Mouse (Mus musculus): ENCODE measurements at regions not wholly inside any gene's neighbourhood (a gene's known extent, or its start where the extent isn't known, plus 50 kb on each side); places are given as distances from the start of the nearest gene placed in this dataset.

DNA sequence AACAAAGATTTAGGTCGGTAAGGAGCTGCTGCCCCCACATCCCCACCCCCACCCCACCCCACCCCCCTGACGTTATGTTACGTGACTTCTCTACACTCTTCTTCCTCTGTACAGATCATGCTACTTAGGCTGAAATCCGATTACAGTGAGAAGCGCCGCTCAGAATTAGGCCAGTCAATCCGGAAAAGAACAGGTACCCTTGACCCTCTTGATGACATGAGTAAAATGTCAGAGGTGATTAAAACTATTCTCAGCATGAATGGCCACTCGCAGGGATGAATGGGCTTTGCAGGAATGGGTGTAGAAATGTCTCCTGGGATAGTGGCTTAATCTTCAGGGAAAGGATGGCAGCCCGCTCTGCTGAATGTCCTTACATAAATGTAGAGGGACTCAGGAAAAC lies 63.0 kb upstream of the Hk2 start:
- no peak overlapping the region for H3K4me3 ChIP-seq (ENCODE audit: insufficient read depth, poor library complexity, severe bottlenecking)
- no peak for TF ChIP-seq MYOG (IDR thresholded peaks at IDR 0.05; ENCODE audit: control insufficient read depth, extremely low read depth, insufficient read length)
- no peaks in the 10 kb centered on the region for H3K79me3 ChIP-seq (ENCODE audit: low read depth)
- H3K36me3 ChIP-seq (ENCODE audit: control insufficient read depth, insufficient read depth) = no peaks in the 10 kb centered on the region
- H3ac ChIP-seq (ENCODE audit: control insufficient read depth, insufficient read length, low read depth) = no peak overlapping the region
- no peaks in the 10 kb centered on the region for H3K79me2 ChIP-seq (ENCODE audit: control insufficient read depth, insufficient read depth)
- no peaks in the 10 kb centered on the region for H3K27me3 ChIP-seq (ENCODE audit: control insufficient read depth, insufficient read depth, insufficient read length)

DNA sequence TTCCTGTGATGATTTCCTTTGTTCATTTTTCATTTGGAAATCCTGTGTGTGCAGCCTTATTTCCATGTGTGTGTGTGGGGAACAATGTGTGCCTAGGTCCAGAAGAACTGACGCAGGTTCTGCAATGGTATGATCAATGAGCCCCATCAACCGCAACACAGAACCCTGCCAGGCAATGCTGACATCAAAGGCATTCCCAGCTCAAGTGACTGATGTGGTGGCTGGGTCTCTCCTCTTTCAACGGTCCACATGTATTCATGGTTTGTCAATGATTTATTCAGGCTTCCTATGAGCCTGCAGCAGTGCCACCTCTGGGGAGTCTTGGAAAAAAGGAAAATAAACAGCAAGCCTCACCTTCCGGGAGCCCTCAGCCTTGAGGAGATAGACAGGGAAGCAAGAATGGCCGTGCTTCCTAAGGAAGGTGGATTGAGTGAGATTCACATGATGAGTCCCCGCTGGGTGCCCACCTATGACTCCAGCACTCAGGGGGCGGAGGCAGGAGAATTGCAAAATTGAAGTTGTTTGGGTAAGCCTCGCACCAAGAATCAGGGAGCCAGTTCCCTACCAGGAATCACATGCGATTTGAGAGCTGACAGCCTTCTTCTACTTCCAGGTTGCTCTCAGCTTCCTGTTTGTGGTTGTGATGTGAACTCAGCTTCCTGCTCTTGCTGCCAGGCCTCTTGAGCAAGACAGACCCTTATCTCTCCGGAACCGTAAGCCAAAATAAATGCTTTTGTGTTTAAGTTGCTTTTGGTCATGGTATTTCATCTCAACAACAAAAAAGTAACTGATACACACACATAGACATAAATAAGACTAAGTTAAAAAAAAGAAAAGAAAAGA lies 61.2 kb upstream of the Hk2 start:
- no peaks in the 10 kb centered on the region for H3K79me3 ChIP-seq (ENCODE audit: low read depth)
- H3K79me2 ChIP-seq (ENCODE audit: control insufficient read depth, insufficient read depth) = no peaks in the 10 kb centered on the region
- H3K4me3 ChIP-seq (ENCODE audit: insufficient read depth, poor library complexity, severe bottlenecking) = no peak overlapping the region
- H3K36me3 ChIP-seq (ENCODE audit: control insufficient read depth, insufficient read depth) = no peaks in the 10 kb centered on the region
- no peaks in the 10 kb centered on the region for H3K27me3 ChIP-seq (ENCODE audit: control insufficient read depth, insufficient read depth, insufficient read length)
- no peak overlapping the region for H3ac ChIP-seq (ENCODE audit: control insufficient read depth, insufficient read length, low read depth)
- TF ChIP-seq MYOG (IDR thresholded peaks at IDR 0.05; ENCODE audit: control insufficient read depth, extremely low read depth, insufficient read length) (no peak), MYOD1 (IDR thresholded peaks at IDR 0.05; ENCODE audit: control insufficient read depth, insufficient read length, low read depth) (no peak), CEBPB (IDR thresholded peaks at IDR 0.05; ENCODE audit: low read depth) (no peak), CTCF (IDR thresholded peaks at IDR 0.05; ENCODE audit: control insufficient read depth, insufficient read depth, insufficient read length) (no peak), USF1 (IDR thresholded peaks at IDR 0.05; ENCODE audit: low read depth) (no peak), FOSL1 (IDR thresholded peaks at IDR 0.05; ENCODE audit: insufficient read depth, low read length, poor library complexity, severe bottlenecking) (no peak), MAX (IDR thresholded peaks at IDR 0.05) (no peak)

DNA sequence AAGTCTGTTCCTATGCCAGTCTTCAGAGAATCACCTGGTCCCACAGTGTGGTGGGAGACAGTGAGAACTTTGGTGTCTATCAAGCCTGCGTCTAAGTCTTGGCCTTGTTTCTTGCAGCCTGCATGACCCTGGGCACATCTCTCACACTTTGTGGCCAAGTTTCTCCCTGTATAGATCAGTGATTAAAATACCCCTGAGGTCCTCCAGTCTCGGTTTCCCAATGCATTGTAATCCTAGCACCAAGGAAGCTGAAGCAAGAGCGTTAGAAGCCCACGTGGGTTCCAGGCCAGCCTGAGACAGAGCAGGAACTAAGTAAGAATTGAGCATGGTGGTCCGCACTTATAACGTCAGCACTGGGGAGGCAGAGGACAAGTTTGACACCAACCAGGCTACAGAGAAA lies 59.6 kb upstream of the Hk2 start:
- Histone ChIP-seq H3K4me3 (ENCODE audit: insufficient read depth, poor library complexity, severe bottlenecking) (no peak overlapping the region), H3K27me3 (ENCODE audit: control insufficient read depth, insufficient read depth, insufficient read length) (no peaks in the 10 kb centered on the region), H3K36me3 (ENCODE audit: control insufficient read depth, insufficient read depth) (no peaks in the 10 kb centered on the region), H3K79me3 (ENCODE audit: low read depth) (no peaks in the 10 kb centered on the region), H3ac (ENCODE audit: control insufficient read depth, insufficient read length, low read depth) (no peak overlapping the region), H3K79me2 (ENCODE audit: control insufficient read depth, insufficient read depth) (no peaks in the 10 kb centered on the region)
- TF ChIP-seq MYOG (IDR thresholded peaks at IDR 0.05; ENCODE audit: control insufficient read depth, extremely low read depth, insufficient read length) (no peak), CTCF (IDR thresholded peaks at IDR 0.05; ENCODE audit: control insufficient read depth, insufficient read depth, insufficient read length) (no peak), USF1 (IDR thresholded peaks at IDR 0.05; ENCODE audit: low read depth) (no peak), CEBPB (IDR thresholded peaks at IDR 0.05; ENCODE audit: low read depth) (no peak), MYOD1 (IDR thresholded peaks at IDR 0.05; ENCODE audit: control insufficient read depth, insufficient read length, low read depth) (no peak)

DNA sequence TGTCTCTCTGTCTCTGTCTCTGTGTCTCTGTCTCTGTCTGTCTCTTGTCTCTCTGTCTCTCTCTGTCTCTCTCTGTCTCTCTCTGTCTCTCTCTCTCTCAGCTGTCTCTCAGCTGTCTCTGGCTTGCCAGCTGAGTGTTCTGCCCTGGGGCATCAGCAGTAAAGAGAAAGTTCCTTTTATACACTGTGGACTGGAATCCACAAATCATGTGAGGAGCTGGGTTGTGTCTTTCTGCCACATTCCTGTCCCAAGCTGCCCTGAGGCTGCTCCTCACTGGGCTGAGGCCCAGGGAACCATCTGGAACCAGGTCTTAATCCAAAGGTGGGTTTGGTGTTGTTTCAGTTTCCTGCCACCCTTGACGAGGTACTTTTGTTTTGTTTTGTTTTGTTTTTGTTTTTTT lies 57.0 kb upstream of the Hk2 start:
- Histone ChIP-seq H3K27me3 (ENCODE audit: control insufficient read depth, insufficient read depth, insufficient read length) (no peaks in the 10 kb centered on the region), H3ac (ENCODE audit: control insufficient read depth, insufficient read length, low read depth) (no peak overlapping the region), H3K79me2 (ENCODE audit: control insufficient read depth, insufficient read depth) (no peaks in the 10 kb centered on the region), H3K4me3 (ENCODE audit: insufficient read depth, poor library complexity, severe bottlenecking) (no peak overlapping the region), H3K36me3 (ENCODE audit: control insufficient read depth, insufficient read depth) (no peaks in the 10 kb centered on the region), H3K79me3 (ENCODE audit: low read depth) (no peaks in the 10 kb centered on the region)
- TF ChIP-seq CTCF (IDR thresholded peaks at IDR 0.05; ENCODE audit: control insufficient read depth, insufficient read depth, insufficient read length) = no peak
- TF ChIP-seq MAX (IDR thresholded peaks at IDR 0.05) = no peak
- TF ChIP-seq MYOG (IDR thresholded peaks at IDR 0.05; ENCODE audit: control insufficient read depth, extremely low read depth, insufficient read length) = no peak
- no peak for TF ChIP-seq MYOD1 (IDR thresholded peaks at IDR 0.05; ENCODE audit: control insufficient read depth, insufficient read length, low read depth)
- no peak for TF ChIP-seq CEBPB (IDR thresholded peaks at IDR 0.05; ENCODE audit: low read depth)
- no peak for TF ChIP-seq USF1 (IDR thresholded peaks at IDR 0.05; ENCODE audit: low read depth)
- no peak for TF ChIP-seq FOSL1 (IDR thresholded peaks at IDR 0.05; ENCODE audit: insufficient read depth, low read length, poor library complexity, severe bottlenecking)

DNA sequence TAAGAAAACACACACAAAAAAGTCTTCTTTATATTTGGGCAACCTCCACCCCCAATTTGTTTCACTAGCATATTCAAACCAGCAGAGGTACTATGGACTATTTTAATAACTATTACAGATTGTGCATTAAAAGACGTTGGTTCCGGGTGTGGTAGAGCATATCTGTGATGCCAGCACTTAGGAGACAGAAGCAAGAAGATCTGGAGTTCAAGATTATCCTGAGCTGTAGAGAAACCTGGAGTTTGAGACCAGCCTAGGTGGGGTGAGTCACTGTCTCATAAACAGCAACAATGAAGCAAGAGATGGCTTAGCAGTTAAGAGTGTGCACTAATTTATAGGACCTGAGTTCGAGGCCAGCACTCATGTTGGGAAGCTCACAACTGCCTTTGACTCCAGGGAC lies 50.4 kb upstream of the Hk2 start:
- H3K79me2 ChIP-seq (ENCODE audit: control insufficient read depth, insufficient read depth) = no peaks in the 10 kb centered on the region
- H3K4me3 ChIP-seq (ENCODE audit: insufficient read depth, poor library complexity, severe bottlenecking) = no peak overlapping the region
- H3K27me3 ChIP-seq (ENCODE audit: control insufficient read depth, insufficient read depth, insufficient read length) = no peaks in the 10 kb centered on the region
- no peaks in the 10 kb centered on the region for H3K79me3 ChIP-seq (ENCODE audit: low read depth)
- H3ac ChIP-seq (ENCODE audit: control insufficient read depth, insufficient read length, low read depth) = no peak overlapping the region
- no peaks in the 10 kb centered on the region for H3K36me3 ChIP-seq (ENCODE audit: control insufficient read depth, insufficient read depth)
- TF ChIP-seq CEBPB (IDR thresholded peaks at IDR 0.05; ENCODE audit: low read depth) (no peak), FOSL1 (IDR thresholded peaks at IDR 0.05; ENCODE audit: insufficient read depth, low read length, poor library complexity, severe bottlenecking) (no peak), USF1 (IDR thresholded peaks at IDR 0.05; ENCODE audit: low read depth) (no peak), MAX (IDR thresholded peaks at IDR 0.05) (no peak), MYOG (IDR thresholded peaks at IDR 0.05; ENCODE audit: control insufficient read depth, extremely low read depth, insufficient read length) (no peak), CTCF (IDR thresholded peaks at IDR 0.05; ENCODE audit: control insufficient read depth, insufficient read depth, insufficient read length) (no peak), MYOD1 (IDR thresholded peaks at IDR 0.05; ENCODE audit: control insufficient read depth, insufficient read length, low read depth) (no peak)

DNA sequence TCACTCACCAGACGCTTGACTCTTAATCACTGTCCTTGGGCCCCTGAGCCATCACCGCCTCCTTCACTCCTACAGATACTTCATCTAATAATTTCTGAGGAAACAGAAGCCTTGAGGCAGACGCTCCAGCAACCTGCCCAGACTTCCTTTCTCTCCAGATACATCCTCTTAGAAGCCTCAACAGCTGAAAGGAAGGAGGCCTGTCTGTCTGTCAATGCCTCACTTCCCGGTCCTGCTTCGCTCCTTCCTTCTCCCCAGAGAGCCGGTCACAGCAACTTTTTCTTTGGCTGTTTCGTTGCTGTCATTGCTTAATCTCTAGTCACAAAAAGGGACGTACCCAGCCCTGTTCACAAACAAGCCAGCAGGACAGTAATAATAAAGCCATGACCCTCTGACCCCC lies 50.0 kb upstream of the Hk2 start:
- Histone ChIP-seq H3K4me3 (ENCODE audit: insufficient read depth, poor library complexity, severe bottlenecking) (no peak overlapping the region), H3K36me3 (ENCODE audit: control insufficient read depth, insufficient read depth) (no peaks in the 10 kb centered on the region), H3K79me3 (ENCODE audit: low read depth) (no peaks in the 10 kb centered on the region), H3K27me3 (ENCODE audit: control insufficient read depth, insufficient read depth, insufficient read length) (no peaks in the 10 kb centered on the region), H3ac (ENCODE audit: control insufficient read depth, insufficient read length, low read depth) (no peak overlapping the region), H3K79me2 (ENCODE audit: control insufficient read depth, insufficient read depth) (no peaks in the 10 kb centered on the region)
- TF ChIP-seq MYOG (IDR thresholded peaks at IDR 0.05; ENCODE audit: control insufficient read depth, extremely low read depth, insufficient read length) (no peak), MYOD1 (IDR thresholded peaks at IDR 0.05; ENCODE audit: control insufficient read depth, insufficient read length, low read depth) (no peak), CTCF (IDR thresholded peaks at IDR 0.05; ENCODE audit: control insufficient read depth, insufficient read depth, insufficient read length) (no peak), FOSL1 (IDR thresholded peaks at IDR 0.05; ENCODE audit: insufficient read depth, low read length, poor library complexity, severe bottlenecking) (no peak), CEBPB (IDR thresholded peaks at IDR 0.05; ENCODE audit: low read depth) (no peak)

All from C2C12 (cell line).